Mouse (Mus musculus): ENCODE measurements around the gene Ehd4.

DNA sequence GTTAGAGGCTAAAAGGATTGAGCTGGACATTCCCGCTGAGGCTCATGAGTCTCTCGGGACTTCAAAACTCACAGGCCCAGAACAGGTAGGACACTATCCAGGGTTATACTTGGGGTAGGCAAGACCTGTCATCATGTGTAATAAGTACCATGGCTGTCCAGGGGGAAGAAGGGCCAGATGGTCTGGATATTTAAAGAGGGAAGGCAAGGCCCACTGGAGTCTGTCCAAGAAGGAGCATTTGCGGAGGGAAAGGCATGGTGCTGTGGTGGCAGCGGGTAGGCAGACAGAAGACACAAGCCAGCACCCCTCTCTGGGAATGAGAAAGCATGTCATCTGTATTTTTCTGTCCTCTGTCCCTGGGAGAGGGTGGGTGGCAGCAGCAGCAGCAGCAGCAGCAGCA, 80.3 kb downstream of the Ehd4 start:
- no peak for TF ChIP-seq CTCF (IDR thresholded peaks at IDR 0.05; ENCODE audit: low read depth, low read length)
- TF ChIP-seq POLR2A (IDR thresholded peaks at IDR 0.05; ENCODE audit: borderline replicate concordance, low read depth, low read length): no peak

All from bone marrow macrophage, adult 2 months (primary cell).